Mouse (Mus musculus) cerebellum, adult 9-10 months (tissue): Measurements from ENCODE around the gene Tnf.
A peak's percentile ranks its signal among the peaks of the same experiment; 100 is the strongest.

Experiments used
- DNase-seq: peaks from one replicate; pipeline ENCODE4 v3.0.0; 2022

Tnf gene

GRCm38 (mm10) chr17:35233114-35233980, 31.5 kb upstream of the Tnf start, which contains the start of gene Atp6v1g2:
Gene Atp6v1g2 (plus strand): TSS chr17:35233660.
- DNase-seq, result peak; percentile 52

- no peak for DNase-seq
These were observed 30.9 kb upstream of the Tnf start for GRCm38 (mm10) chr17:35232659-35233058.

- peak; percentile 84 for DNase-seq
These were observed 30.2 kb upstream of the Tnf start for GRCm38 (mm10) chr17:35232043-35232442.

- no peak for DNase-seq
These were observed 29.2 kb upstream of the Tnf start for GRCm38 (mm10) chr17:35231022-35231421.

- DNase-seq, result no peak
These were observed 24.8 kb upstream of the Tnf start for GRCm38 (mm10) chr17:35226561-35227046.

GRCm38 (mm10) chr17:35225456-35225855, 23.6 kb upstream of the Tnf start:
- DNase-seq, result no peak

GRCm38 (mm10) chr17:35224641-35225040, 22.8 kb upstream of the Tnf start:
- DNase-seq, result no peak

- no peak for DNase-seq
These were observed 20.5 kb upstream of the Tnf start for GRCm38 (mm10) chr17:35222299-35222698.

- DNase-seq, result no peak
These were observed 18.5 kb upstream of the Tnf start, which contains the start of gene Gm16181 for GRCm38 (mm10) chr17:35220156-35220952. Gene Gm16181 (plus strand): TSS chr17:35220834.

- DNase-seq, result peak; percentile 28
These were observed 17.8 kb upstream of the Tnf start for GRCm38 (mm10) chr17:35219601-35220041.

- no peak for DNase-seq
These were observed 16.8 kb upstream of the Tnf start for GRCm38 (mm10) chr17:35218516-35219193.

GRCm38 (mm10) chr17:35213071-35213470, 11.3 kb upstream of the Tnf start:
- no peak for DNase-seq

- DNase-seq, result no peak
These were observed 8.8 kb upstream of the Tnf start for GRCm38 (mm10) chr17:35210593-35210992.

- no peak for DNase-seq
These were observed 8.2 kb upstream of the Tnf start for GRCm38 (mm10) chr17:35209785-35210535.

- no peak for DNase-seq
These were observed 3.6 kb upstream of the Tnf start for GRCm38 (mm10) chr17:35205380-35205769.

- DNase-seq, result no peak
These were observed 2.9 kb upstream of the Tnf start, which contains the start of gene Lta for GRCm38 (mm10) chr17:35204494-35205379. Gene Lta (minus strand): TSS chr17:35205351.

- DNase-seq, result no peak
These were observed 635 bp upstream of the Tnf start for GRCm38 (mm10) chr17:35202442-35202841.

GRCm38 (mm10) chr17:35201128-35201527, 679 bp downstream of the Tnf start:
- no peak for DNase-seq

GRCm38 (mm10) chr17:35200398-35200797, 1.4 kb downstream of the Tnf start:
- DNase-seq, result no peak

GRCm38 (mm10) chr17:35198946-35199345, 2.9 kb downstream of the Tnf start:
- DNase-seq, result no peak

- DNase-seq, result no peak
These were observed 3.8 kb downstream of the Tnf start for GRCm38 (mm10) chr17:35198029-35198428.
